Mouse (Mus musculus): ENCODE data around the gene Ankrd34a. TPM values are rescaled to one million over a fixed set of nuclear protein-coding genes. Genes with fewer than 3 reads are reported as not detected.
"Not testable (repeated sequence)": the region's sequence is repeated elsewhere in the genome, so short reads cannot be mapped to it uniquely, and the experiment has no call there.

Ankrd34a gene
- polyA plus RNA-seq, 1 experiment from 2014 or later: 2.0 TPM

- not testable (repeated sequence) for H3K27ac ChIP-seq (ENCODE audit: low read depth, low read length); H3K27me3 ChIP-seq (ENCODE audit: control insufficient read depth, insufficient read depth, low read length); H3K4me2 ChIP-seq; H3K9ac ChIP-seq (ENCODE audit: low read length); ATAC-seq (ENCODE audit: low FRiP score); DNase-seq (ENCODE audit: low spot score, missing footprints); H3K4me3 ChIP-seq (ENCODE audit: low read depth, low read length); H3K9me3 ChIP-seq (ENCODE audit: control insufficient read depth, low read length); H3K36me3 ChIP-seq (ENCODE audit: control insufficient read depth, insufficient read depth, low read length)
- WGBS: 89% methylated on average over 3 of the region's 4 CpGs
- H3K4me1 ChIP-seq (ENCODE audit: control insufficient read depth, insufficient read depth, low read length): peaks cover 17% of the 10 kb centered on the region
Measured at GRCm38 (mm10) chr3:96606007-96606406, 9.6 kb downstream of the Ankrd34a start.

GRCm38 (mm10) chr3:96606618-96607017 lies 10.2 kb downstream of the Ankrd34a start:
- Histone ChIP-seq H3K27me3 (ENCODE audit: control insufficient read depth, insufficient read depth, low read length) (no peaks in the 10 kb centered on the region), H3K9ac (ENCODE audit: low read length) (no peak overlapping the region), H3K9me3 (ENCODE audit: control insufficient read depth, low read length) (no peaks in the 10 kb centered on the region), H3K4me1 (ENCODE audit: control insufficient read depth, insufficient read depth, low read length) (peaks cover 17% of the 10 kb centered on the region), H3K27ac (ENCODE audit: low read depth, low read length) (no peak overlapping the region), H3K4me3 (ENCODE audit: low read depth, low read length) (no peak overlapping the region), H3K36me3 (ENCODE audit: control insufficient read depth, insufficient read depth, low read length) (no peaks in the 10 kb centered on the region), H3K4me2 (no peak overlapping the region)
- ATAC-seq (ENCODE audit: low FRiP score): no peak
- 88% methylated on average over 4 of the region's 4 CpGs for WGBS
- no peak for DNase-seq (ENCODE audit: low spot score, missing footprints)

DNA sequence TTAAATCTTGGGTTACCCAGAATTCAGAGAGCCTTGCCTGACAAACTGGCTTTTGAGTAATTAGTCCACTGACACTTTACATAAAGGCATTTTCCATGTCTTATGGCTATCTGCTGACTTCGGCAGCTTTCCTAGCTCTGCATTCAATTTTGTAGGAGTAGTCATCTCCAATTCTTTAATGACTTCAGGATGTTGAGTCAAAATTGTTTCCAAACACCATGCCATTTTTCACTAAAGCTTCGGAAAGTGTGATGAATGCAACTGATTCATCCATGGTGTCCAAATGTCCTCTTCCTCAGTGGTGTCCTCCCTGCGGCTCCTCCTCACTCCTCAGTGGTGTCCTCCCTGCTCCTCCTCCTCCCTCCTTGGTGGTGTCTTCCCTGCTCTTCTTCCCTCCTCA lies 21.5 kb downstream of the Ankrd34a start:
- no peak overlapping the region for H3K4me2 ChIP-seq
- H3K4me1 ChIP-seq (ENCODE audit: control insufficient read depth, insufficient read depth, low read length): no peaks in the 10 kb centered on the region
- WGBS: 96% methylated on average over 3 of the region's 3 CpGs
- H3K27ac ChIP-seq (ENCODE audit: low read depth, low read length): no peak overlapping the region
- no peak for ATAC-seq (ENCODE audit: low FRiP score)
- H3K9ac ChIP-seq (ENCODE audit: low read length): no peak overlapping the region
- H3K4me3 ChIP-seq (ENCODE audit: low read depth, low read length): no peak overlapping the region
- H3K9me3 ChIP-seq (ENCODE audit: control insufficient read depth, low read length): no peaks in the 10 kb centered on the region
- no peak for DNase-seq (ENCODE audit: low spot score, missing footprints)
- no peaks in the 10 kb centered on the region for H3K27me3 ChIP-seq (ENCODE audit: control insufficient read depth, insufficient read depth, low read length)
- H3K36me3 ChIP-seq (ENCODE audit: control insufficient read depth, insufficient read depth, low read length): peaks cover 8% of the 10 kb centered on the region; the same call in 1 of the 2 replicates

DNA sequence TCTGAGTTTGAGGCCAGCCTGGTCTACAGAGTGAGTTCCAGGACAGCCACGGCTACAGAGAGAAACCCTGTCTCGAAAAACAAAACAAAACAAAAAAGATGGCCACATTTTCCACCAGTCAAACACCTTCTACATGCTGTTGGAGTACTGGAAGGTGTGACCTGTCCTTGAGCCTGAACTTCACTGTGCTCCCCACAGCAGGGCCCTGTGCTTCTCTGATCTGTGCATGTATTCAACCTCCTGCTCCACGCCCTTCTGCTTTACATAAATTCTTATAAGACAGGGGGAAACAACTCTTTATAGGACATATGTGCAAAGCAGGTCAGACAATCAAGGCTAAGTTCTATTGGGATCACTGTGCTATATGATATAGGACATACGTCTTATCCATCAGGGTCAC lies 26.8 kb downstream of the Ankrd34a start:
- Histone ChIP-seq H3K27ac (ENCODE audit: low read depth, low read length) (no peak overlapping the region), H3K4me1 (ENCODE audit: control insufficient read depth, insufficient read depth, low read length) (no peaks in the 10 kb centered on the region), H3K9ac (ENCODE audit: low read length) (no peak overlapping the region), H3K4me2 (no peak overlapping the region), H3K27me3 (ENCODE audit: control insufficient read depth, insufficient read depth, low read length) (no peaks in the 10 kb centered on the region), H3K9me3 (ENCODE audit: control insufficient read depth, low read length) (no peaks in the 10 kb centered on the region), H3K36me3 (ENCODE audit: control insufficient read depth, insufficient read depth, low read length) (peaks cover 6% of the 10 kb centered on the region), H3K4me3 (ENCODE audit: low read depth, low read length) (no peak overlapping the region)
- DNase-seq (ENCODE audit: low spot score, missing footprints) (no peak), ATAC-seq (ENCODE audit: low FRiP score) (no peak)
- 90% methylated on average over 4 of the region's 4 CpGs for WGBS

DNA sequence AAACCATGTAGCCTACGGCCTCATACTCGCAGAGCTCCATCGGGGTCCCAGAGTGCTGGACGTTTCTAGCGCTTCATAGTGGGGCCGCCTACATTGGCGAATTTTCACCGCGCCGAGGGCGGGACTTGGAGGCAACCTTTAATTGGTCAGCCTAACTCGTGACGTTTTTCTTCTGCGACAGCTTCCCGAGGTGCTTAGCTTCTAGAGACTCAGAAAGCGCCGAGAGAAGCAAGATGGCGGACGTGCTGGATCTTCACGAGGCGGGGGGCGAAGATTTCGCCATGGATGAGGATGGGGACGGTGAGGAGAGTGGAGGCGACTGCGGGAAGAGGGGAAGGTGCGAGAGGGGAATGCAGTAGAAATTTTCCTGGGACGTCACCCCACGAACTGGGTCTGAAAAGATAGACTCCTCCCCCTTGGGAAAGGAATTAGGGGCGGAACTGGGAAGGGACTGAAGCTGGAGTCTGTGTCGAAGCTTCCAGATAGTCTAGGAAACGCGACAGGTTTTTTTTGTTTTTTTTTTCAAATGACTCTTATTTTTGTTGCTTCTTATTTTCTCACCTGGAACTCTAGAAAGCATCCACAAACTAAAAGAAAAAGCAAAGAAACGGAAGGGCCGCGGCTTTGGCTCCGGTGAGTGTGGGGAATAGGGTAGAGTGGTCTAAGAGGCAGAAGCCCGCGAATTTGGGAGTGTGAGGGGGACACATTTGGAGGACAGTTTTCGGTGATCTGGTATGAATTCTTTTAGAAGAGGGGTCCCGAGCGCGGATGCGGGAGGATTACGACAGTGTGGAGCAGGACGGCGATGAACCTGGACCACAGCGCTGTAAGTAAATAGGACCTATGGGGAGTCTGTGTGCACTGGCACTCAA lies 33.5 kb downstream of the Ankrd34a start, which contains the start of gene Rbm8a:
Rbm8a (plus strand) TSS at position 205 of the 872 bp plus-strand sequence.
- H3K27ac ChIP-seq (ENCODE audit: low read depth, low read length): no peak within 1 kb of the TSS; the same call in 1 of the 2 replicates
- peak within 1 kb of the TSS; percentile 73 for H3K9ac ChIP-seq (ENCODE audit: low read length)
- H3K4me1 ChIP-seq (ENCODE audit: control insufficient read depth, insufficient read depth, low read length): peaks cover 14% of the 10 kb centered on the region

GRCm38 (mm10) chr3:96632058-96632457 lies 35.6 kb downstream of the Ankrd34a start:
- ATAC-seq (ENCODE audit: low FRiP score) (no peak), DNase-seq (ENCODE audit: low spot score, missing footprints) (no peak)
- no peaks in the 10 kb centered on the region for H3K27me3 ChIP-seq (ENCODE audit: control insufficient read depth, insufficient read depth, low read length)
- peaks cover 5% of the 10 kb centered on the region; the same call in 1 of the 2 replicates for H3K36me3 ChIP-seq (ENCODE audit: control insufficient read depth, insufficient read depth, low read length)
- no peak overlapping the region for H3K27ac ChIP-seq (ENCODE audit: low read depth, low read length)
- H3K4me1 ChIP-seq (ENCODE audit: control insufficient read depth, insufficient read depth, low read length): peaks cover 16% of the 10 kb centered on the region
- no peak overlapping the region for H3K9ac ChIP-seq (ENCODE audit: low read length)
- H3K9me3 ChIP-seq (ENCODE audit: control insufficient read depth, low read length): no peaks in the 10 kb centered on the region
- H3K4me3 ChIP-seq (ENCODE audit: low read depth, low read length): no peak overlapping the region
- H3K4me2 ChIP-seq: no peak overlapping the region

More for the DNA sequence above, 33.5 kb downstream of the Ankrd34a start, which contains the start of gene Rbm8a:
- ATAC-seq (ENCODE audit: low FRiP score) (peak; percentile 95), DNase-seq (ENCODE audit: low spot score, missing footprints) (peak; percentile 100)
- H3K9me3 ChIP-seq (ENCODE audit: control insufficient read depth, low read length): no peaks in the 10 kb centered on the region
- no peaks in the 10 kb centered on the region for H3K27me3 ChIP-seq (ENCODE audit: control insufficient read depth, insufficient read depth, low read length)
- H3K4me3 ChIP-seq (ENCODE audit: low read depth, low read length): peak within 1 kb of the TSS; percentile 74
- peak within 1 kb of the TSS; percentile 69 for H3K4me2 ChIP-seq
- WGBS: 1% methylated on average over 48 of the region's 48 CpGs
- H3K36me3 ChIP-seq (ENCODE audit: control insufficient read depth, insufficient read depth, low read length): peaks cover 5% of the 10 kb centered on the region; the same call in 1 of the 2 replicates

- H3K4me2 ChIP-seq: no peak overlapping the region
- no peak overlapping the region for H3K9ac ChIP-seq (ENCODE audit: low read length)
- H3K4me1 ChIP-seq (ENCODE audit: control insufficient read depth, insufficient read depth, low read length): peaks cover 14% of the 10 kb centered on the region
- no peak overlapping the region for H3K27ac ChIP-seq (ENCODE audit: low read depth, low read length)
- H3K9me3 ChIP-seq (ENCODE audit: control insufficient read depth, low read length): no peaks in the 10 kb centered on the region
- no peak overlapping the region for H3K4me3 ChIP-seq (ENCODE audit: low read depth, low read length)
- 63% methylated on average over 1 of the region's 1 CpGs for WGBS
- peaks cover 5% of the 10 kb centered on the region; the same call in 1 of the 2 replicates for H3K36me3 ChIP-seq (ENCODE audit: control insufficient read depth, insufficient read depth, low read length)
- no peaks in the 10 kb centered on the region for H3K27me3 ChIP-seq (ENCODE audit: control insufficient read depth, insufficient read depth, low read length)
- ATAC-seq (ENCODE audit: low FRiP score): no peak
- DNase-seq (ENCODE audit: low spot score, missing footprints): no peak
Measured at GRCm38 (mm10) chr3:96634015-96634414, 37.6 kb downstream of the Ankrd34a start.

DNA sequence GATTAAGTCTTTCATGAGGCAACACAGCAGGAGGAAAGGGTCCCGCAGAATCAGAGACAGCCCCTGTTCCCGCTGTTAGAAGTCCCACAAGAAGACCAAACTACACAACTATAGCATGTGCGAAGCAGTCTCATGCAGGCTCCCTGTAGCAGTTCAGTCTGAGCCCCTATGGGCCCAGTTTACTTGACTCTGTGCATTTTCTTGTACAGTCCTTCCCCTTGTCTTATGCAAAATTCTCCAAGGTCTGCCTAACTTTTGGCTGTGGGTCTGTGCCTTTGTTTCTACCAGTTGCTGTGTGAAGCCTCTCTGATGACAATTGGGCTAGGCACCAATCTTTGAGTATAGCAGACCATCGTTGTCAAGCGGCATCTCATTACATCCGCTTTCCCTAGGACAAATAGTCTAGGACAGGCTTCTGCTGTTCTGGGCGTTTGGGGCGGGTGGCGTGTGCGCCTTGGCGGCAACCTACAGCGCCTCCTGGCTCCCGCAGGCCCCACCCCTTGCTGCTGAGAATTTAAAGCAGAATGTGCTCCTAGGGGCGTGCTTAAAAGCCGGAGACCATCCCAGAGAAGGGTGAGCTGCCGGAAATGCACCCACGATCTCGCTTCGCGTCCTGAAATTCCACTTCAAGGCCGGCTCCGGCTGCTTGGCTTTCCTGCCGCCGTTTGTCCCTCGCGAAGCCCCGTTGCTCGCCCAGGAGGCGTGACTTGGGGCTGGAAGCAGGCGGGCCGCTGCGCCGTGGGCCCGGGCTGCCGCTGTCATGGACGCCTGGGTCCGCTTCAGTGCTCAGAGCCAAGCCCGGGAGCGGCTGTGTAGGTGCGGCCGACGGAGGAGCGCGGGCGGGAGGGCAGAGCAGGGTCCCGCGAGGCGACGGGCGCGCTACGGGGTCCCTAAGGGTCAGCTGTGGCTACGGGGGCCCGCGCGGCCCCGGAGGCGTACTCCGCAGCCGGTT lies 38.8 kb downstream of the Ankrd34a start, which contains the start of the genes Pex11b and Gm42957:
Pex11b (plus strand) TSS at position 449 of the 952 bp plus-strand sequence.
Gm42957 (plus strand) TSS at position 547 of the 952 bp plus-strand sequence.
- Histone ChIP-seq H3K4me3 (ENCODE audit: low read depth, low read length) (peak within 1 kb of the TSS; percentile 56), H3K27ac (ENCODE audit: low read depth, low read length) (peak within 1 kb of the TSS; percentile 37), H3K4me1 (ENCODE audit: control insufficient read depth, insufficient read depth, low read length) (peaks cover 10% of the 10 kb centered on the region), H3K9me3 (ENCODE audit: control insufficient read depth, low read length) (no peaks in the 10 kb centered on the region), H3K4me2 (peak within 1 kb of the TSS; percentile 88), H3K36me3 (ENCODE audit: control insufficient read depth, insufficient read depth, low read length) (peaks cover 7% of the 10 kb centered on the region; the same call in 1 of the 2 replicates), H3K9ac (ENCODE audit: low read length) (peak within 1 kb of the TSS; percentile 80), H3K27me3 (ENCODE audit: control insufficient read depth, insufficient read depth, low read length) (no peaks in the 10 kb centered on the region)
- peak; percentile 92 for ATAC-seq (ENCODE audit: low FRiP score)
- WGBS: 1% methylated on average over 60 of the region's 60 CpGs
- DNase-seq (ENCODE audit: low spot score, missing footprints): peak; percentile 98

All from midbrain, embryonic 11.5 days (tissue).